Mouse (Mus musculus) limb, embryonic 13.5 days (tissue): Measurements from ENCODE around the gene Sgcg. TPM values are rescaled to one million over a fixed set of nuclear protein-coding genes. Genes with fewer than 3 reads are reported as not detected.

Experiments used
- ATAC-seq: fragments of 200-750 bp; cut with Nextera tagmentation; 2 replicates; pipeline ENCODE4 v1.8.0; 2017; ENCODE audit warnings: low read depth, moderate number of reproducible peaks, moderate TSS enrichment; ENCODE audit not compliant: low FRiP score
- H3K27ac ChIP-seq: fragments of 300-500 bp; sonication (generic); 2 replicates; pipeline ENCODE4 v1.5.1; 2015; ENCODE audit warnings: inconsistent platforms, mild to moderate bottlenecking, moderate library complexity
- H3K27me3 ChIP-seq: fragments of 300-500 bp; sonication (generic); 2 replicates; pipeline ENCODE4 v1.6.1; 2015; ENCODE audit warnings: mild to moderate bottlenecking, inconsistent platforms
- H3K36me3 ChIP-seq: fragments of 300-500 bp; sonication (generic); 2 replicates; pipeline ENCODE4 v1.6.1; 2015; ENCODE audit warnings: inconsistent platforms, mild to moderate bottlenecking, moderate library complexity
- H3K4me1 ChIP-seq: fragments of 300-500 bp; sonication (generic); 2 replicates; pipeline ENCODE4 v1.6.1; 2015; ENCODE audit warnings: inconsistent platforms
- H3K4me2 ChIP-seq: fragments of 300-500 bp; sonication (generic); replicated peaks from 2 replicates; pipeline ENCODE4 v1.6.1; 2015; ENCODE audit warnings: inconsistent platforms, mild to moderate bottlenecking, moderate library complexity
- H3K4me3 ChIP-seq: fragments of 300-500 bp; sonication (generic); 2 replicates; pipeline ENCODE4 v1.5.1; 2015; ENCODE audit warnings: moderate library complexity, mild to moderate bottlenecking, inconsistent platforms
- H3K9ac ChIP-seq: fragments of 300-500 bp; sonication (generic); 2 replicates; pipeline ENCODE4 v1.6.1; 2015; ENCODE audit warnings: mild to moderate bottlenecking, inconsistent platforms
- H3K9me3 ChIP-seq: fragments of 300-500 bp; sonication (generic); 2 replicates; pipeline ENCODE4 v1.6.1; 2016; ENCODE audit warnings: inconsistent platforms
- WGBS: fragments of 180-500 bp; shearing (Covaris S2); methylation state at CpG from one replicate; pipeline ENCODE4 v1.1.7; 2015; 5-methylcytosine and 5-hydroxymethylcytosine counted together
- polyA plus RNA-seq: library from polyadenylated mRNA; unstranded; fragments of >200 nt; fragmentation: Nextera tagmentation; extraction: Ambion mirVana; gene quantifications from 2 replicates; pipeline ENCODE4 v1.2.1, GENCODE M21; 2015

Sgcg gene
- polyA plus RNA-seq: 7.2 and 9.8 TPM in 2 replicates

GRCm38 (mm10) chr14:61258352-61258751 lies at the start of gene Sgcg:
Gene Sgcg (minus strand): TSS chr14:61258490.
- no peak within 1 kb of the TSS for H3K9ac ChIP-seq
- peak; percentile 32; the same call in 1 of the 2 replicates for ATAC-seq
- 24% methylated on average over 11 of the region's 11 CpGs for WGBS

GRCm38 (mm10) chr14:61303969-61304609 lies 45.8 kb upstream of the Sgcg start:
- WGBS: 75% methylated on average over 4 of the region's 4 CpGs

More at GRCm38 (mm10) chr14:61258352-61258751, at the start of gene Sgcg:
- no peaks in the 10 kb centered on the region for H3K27me3 ChIP-seq
- H3K4me2 ChIP-seq: no peak within 1 kb of the TSS
- no peak within 1 kb of the TSS for H3K27ac ChIP-seq
- no peaks in the 10 kb centered on the region for H3K9me3 ChIP-seq
- no peak within 1 kb of the TSS for H3K4me3 ChIP-seq
- H3K4me1 ChIP-seq: peaks cover 5% of the 10 kb centered on the region
- no peaks in the 10 kb centered on the region for H3K36me3 ChIP-seq

GRCm38 (mm10) chr14:61302428-61302827 lies 44.1 kb upstream of the Sgcg start:
- Histone ChIP-seq H3K27ac (no peak overlapping the region), H3K4me2 (no peak overlapping the region), H3K36me3 (no peaks in the 10 kb centered on the region), H3K9ac (no peak overlapping the region), H3K4me3 (no peak overlapping the region), H3K9me3 (no peaks in the 10 kb centered on the region), H3K27me3 (no peaks in the 10 kb centered on the region), H3K4me1 (peaks cover 11% of the 10 kb centered on the region)
- 77% methylated on average over 2 of the region's 2 CpGs for WGBS
- ATAC-seq: no peak

More at GRCm38 (mm10) chr14:61303969-61304609, 45.8 kb upstream of the Sgcg start:
- no peak overlapping the region for H3K9ac ChIP-seq
- H3K27ac ChIP-seq: no peak overlapping the region
- no peak overlapping the region for H3K4me3 ChIP-seq
- H3K4me2 ChIP-seq: no peak overlapping the region
- no peaks in the 10 kb centered on the region for H3K9me3 ChIP-seq
- H3K4me1 ChIP-seq: peaks cover 11% of the 10 kb centered on the region
- no peak; the same call in 1 of the 2 replicates for ATAC-seq
- no peaks in the 10 kb centered on the region for H3K36me3 ChIP-seq
- no peaks in the 10 kb centered on the region for H3K27me3 ChIP-seq

- no peak overlapping the region for H3K27ac ChIP-seq
- no peaks in the 10 kb centered on the region; the same call in 1 of the 2 replicates for H3K9me3 ChIP-seq
- WGBS: 57% methylated on average over 2 of the region's 2 CpGs
- H3K27me3 ChIP-seq: no peaks in the 10 kb centered on the region
- H3K9ac ChIP-seq: no peak overlapping the region
- no peak overlapping the region for H3K4me3 ChIP-seq
- no peak for ATAC-seq
- H3K4me2 ChIP-seq: no peak overlapping the region
- no peaks in the 10 kb centered on the region for H3K36me3 ChIP-seq
- H3K4me1 ChIP-seq: peaks cover 11% of the 10 kb centered on the region
Measured at GRCm38 (mm10) chr14:61301323-61301722, 43.0 kb upstream of the Sgcg start.

GRCm38 (mm10) chr14:61299810-61300209 lies 41.5 kb upstream of the Sgcg start:
- peaks cover 9% of the 10 kb centered on the region for H3K4me1 ChIP-seq
- no peak overlapping the region for H3K27ac ChIP-seq
- 83% methylated on average over 6 of the region's 6 CpGs for WGBS
- H3K27me3 ChIP-seq: no peaks in the 10 kb centered on the region
- H3K36me3 ChIP-seq: no peaks in the 10 kb centered on the region
- no peak overlapping the region for H3K4me2 ChIP-seq
- ATAC-seq: no peak
- H3K4me3 ChIP-seq: no peak overlapping the region
- H3K9me3 ChIP-seq: no peaks in the 10 kb centered on the region; the same call in 1 of the 2 replicates
- no peak overlapping the region for H3K9ac ChIP-seq

- Histone ChIP-seq H3K4me3 (no peak overlapping the region), H3K27ac (no peak overlapping the region), H3K27me3 (no peaks in the 10 kb centered on the region), H3K4me1 (peaks cover 6% of the 10 kb centered on the region), H3K36me3 (no peaks in the 10 kb centered on the region), H3K9me3 (no peaks in the 10 kb centered on the region; the same call in 1 of the 2 replicates), H3K9ac (no peak overlapping the region), H3K4me2 (peak overlapping the region; percentile 14; the same call in 1 of the 2 replicates)
- ATAC-seq: no peak
- WGBS: 21% methylated on average over 6 of the region's 6 CpGs
Measured at GRCm38 (mm10) chr14:61294738-61295079, 36.4 kb upstream of the Sgcg start.

GRCm38 (mm10) chr14:61293884-61294737 lies 35.8 kb upstream of the Sgcg start:
- H3K36me3 ChIP-seq: no peaks in the 10 kb centered on the region
- no peak overlapping the region for H3K9ac ChIP-seq
- H3K4me2 ChIP-seq: peak overlapping the region; percentile 14; the same call in 1 of the 2 replicates
- no peak; the same call in 1 of the 2 replicates for ATAC-seq
- peaks cover 6% of the 10 kb centered on the region for H3K4me1 ChIP-seq
- no peak overlapping the region for H3K4me3 ChIP-seq
- no peak overlapping the region for H3K27ac ChIP-seq
- no peaks in the 10 kb centered on the region for H3K27me3 ChIP-seq
- no peaks in the 10 kb centered on the region; the same call in 1 of the 2 replicates for H3K9me3 ChIP-seq
- WGBS: 53% methylated on average over 16 of the region's 16 CpGs

- peaks cover 6% of the 10 kb centered on the region for H3K4me1 ChIP-seq
- H3K36me3 ChIP-seq: no peaks in the 10 kb centered on the region
- no peak overlapping the region for H3K4me2 ChIP-seq
- H3K4me3 ChIP-seq: no peak overlapping the region
- WGBS: 59% methylated on average over 3 of the region's 3 CpGs
- no peak for ATAC-seq
- no peak overlapping the region for H3K27ac ChIP-seq
- no peaks in the 10 kb centered on the region for H3K27me3 ChIP-seq
- H3K9ac ChIP-seq: no peak overlapping the region
- H3K9me3 ChIP-seq: no peaks in the 10 kb centered on the region
Measured at GRCm38 (mm10) chr14:61290664-61291063, 32.4 kb upstream of the Sgcg start.

- Histone ChIP-seq H3K9me3 (no peaks in the 10 kb centered on the region), H3K4me1 (peaks cover 6% of the 10 kb centered on the region), H3K4me2 (no peak overlapping the region), H3K36me3 (no peaks in the 10 kb centered on the region), H3K4me3 (no peak overlapping the region), H3K27me3 (no peaks in the 10 kb centered on the region), H3K9ac (no peak overlapping the region), H3K27ac (no peak overlapping the region)
- 66% methylated on average over 19 of the region's 19 CpGs for WGBS
- ATAC-seq: no peak
Measured at GRCm38 (mm10) chr14:61288606-61289286, 30.5 kb upstream of the Sgcg start.

GRCm38 (mm10) chr14:61278676-61279300 lies 20.5 kb upstream of the Sgcg start:
- no peak for ATAC-seq
- H3K27ac ChIP-seq: no peak overlapping the region
- no peak overlapping the region for H3K9ac ChIP-seq
- H3K4me3 ChIP-seq: no peak overlapping the region
- no peak overlapping the region for H3K4me2 ChIP-seq
- H3K36me3 ChIP-seq: no peaks in the 10 kb centered on the region
- 84% methylated on average over 7 of the region's 7 CpGs for WGBS
- H3K9me3 ChIP-seq: no peaks in the 10 kb centered on the region
- H3K4me1 ChIP-seq: peaks cover 12% of the 10 kb centered on the region; the same call in 1 of the 2 replicates
- peaks cover 31% of the 10 kb centered on the region for H3K27me3 ChIP-seq

GRCm38 (mm10) chr14:61277285-61277684 lies 19.0 kb upstream of the Sgcg start:
- Histone ChIP-seq H3K27me3 (peaks cover 44% of the 10 kb centered on the region), H3K4me3 (no peak overlapping the region), H3K4me2 (no peak overlapping the region), H3K9ac (no peak overlapping the region), H3K4me1 (peaks cover 12% of the 10 kb centered on the region; the same call in 1 of the 2 replicates), H3K9me3 (no peaks in the 10 kb centered on the region), H3K27ac (no peak overlapping the region), H3K36me3 (no peaks in the 10 kb centered on the region)
- 41% methylated on average over 1 of the region's 1 CpGs for WGBS
- ATAC-seq: no peak
